Mouse (Mus musculus): ENCODE data around the gene Ptpre. TPM values are rescaled to one million over a fixed set of nuclear protein-coding genes. Genes with fewer than 3 reads are reported as not detected.

The Ptpre gene
- polyA plus RNA-seq, 1 experiment, result 6.7 TPM

DNA sequence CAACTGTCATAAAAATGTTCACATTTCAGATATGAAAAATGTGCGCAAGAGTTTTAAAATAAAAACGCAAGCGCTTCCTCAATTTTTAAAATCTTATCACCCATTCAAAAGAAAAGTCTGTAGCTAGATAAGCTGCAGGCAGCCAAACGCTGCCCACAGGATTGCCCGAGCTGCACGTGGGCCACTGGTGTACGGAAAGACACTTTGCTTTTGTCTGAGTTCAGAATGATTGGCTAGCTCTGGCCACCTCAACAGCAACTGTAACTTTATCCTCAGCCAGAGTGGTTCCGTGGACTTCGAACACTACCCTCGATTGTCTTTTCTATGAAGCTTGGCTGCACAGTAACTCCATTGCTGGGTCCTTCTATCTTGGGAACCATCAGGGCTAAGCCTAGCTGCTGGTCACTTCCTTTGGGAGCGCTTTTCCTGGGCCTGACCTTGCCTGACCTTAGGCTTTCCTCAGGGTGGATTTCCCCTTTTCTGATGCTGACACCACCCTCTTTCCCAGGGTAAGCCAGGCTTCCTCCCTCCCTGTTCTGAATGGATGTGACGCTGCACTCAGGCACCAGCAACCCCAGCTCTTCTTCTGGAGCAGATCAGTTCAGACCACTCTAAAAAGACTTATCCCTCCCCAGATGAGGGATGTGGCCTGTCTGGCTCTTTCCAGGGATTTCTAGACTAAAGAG, 60.5 kb downstream of the Ptpre start:
- no peak for DNase-seq (ENCODE audit: low read depth)
- no peak for TF ChIP-seq CTCF (IDR thresholded peaks at IDR 0.05; ENCODE audit: borderline replicate concordance, extremely low read depth, insufficient read depth, insufficient read length)

DNA sequence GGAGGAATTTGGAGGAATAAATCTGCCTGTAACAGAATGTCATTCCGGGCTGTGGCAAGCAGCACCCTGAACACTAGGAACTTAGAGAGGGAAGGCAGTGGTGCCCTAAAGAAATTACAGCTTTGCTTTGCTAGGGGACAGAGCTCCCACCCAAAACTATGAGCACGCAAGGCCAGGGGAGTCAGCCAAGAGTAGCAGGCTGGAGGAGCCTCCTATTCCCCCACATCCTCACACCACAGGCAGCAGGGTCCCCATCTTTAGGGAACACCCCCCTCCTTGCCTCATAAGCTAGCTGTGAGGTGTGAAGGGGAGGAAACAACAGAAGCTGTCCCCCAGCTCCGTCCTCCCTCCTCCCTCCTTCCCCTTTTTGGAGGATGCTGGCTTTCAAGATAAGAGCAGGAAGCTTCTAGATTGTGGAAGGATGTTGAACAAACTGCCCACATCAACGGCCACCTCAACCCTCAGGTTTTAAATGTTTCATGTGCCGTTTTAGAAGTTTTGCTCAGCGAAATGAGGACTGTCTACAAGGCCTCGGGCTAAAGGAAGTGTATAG, 61.1 kb downstream of the Ptpre start:
- TF ChIP-seq CTCF (IDR thresholded peaks at IDR 0.05; ENCODE audit: borderline replicate concordance, extremely low read depth, insufficient read depth, insufficient read length), result no peak
- no peak for TF ChIP-seq POLR2A (IDR thresholded peaks at IDR 0.05; ENCODE audit: borderline replicate concordance, extremely low read depth, insufficient read depth, insufficient read length, poor library complexity, severe bottlenecking)
- DNase-seq (ENCODE audit: low read depth), result no peak

DNA sequence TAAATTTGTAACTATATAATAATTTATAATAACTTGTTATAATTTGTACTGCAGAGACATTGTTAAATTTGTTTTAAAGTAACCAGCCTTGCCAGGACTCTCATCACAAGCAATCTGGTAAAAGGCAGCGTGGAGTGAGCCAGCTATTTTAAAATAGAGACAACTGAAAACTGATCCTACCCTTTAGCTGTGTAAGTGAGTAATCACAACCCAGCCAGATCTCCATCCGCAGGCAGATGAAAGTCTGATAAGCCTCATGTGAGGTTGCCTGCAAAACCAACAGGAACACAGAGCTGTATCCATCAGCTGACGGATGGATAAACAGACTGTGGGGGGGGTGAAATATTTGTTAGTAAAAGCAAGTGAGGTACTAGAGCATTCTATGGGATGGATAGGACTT, 62.8 kb downstream of the Ptpre start:
- no peak for TF ChIP-seq POLR2A (IDR thresholded peaks at IDR 0.05; ENCODE audit: borderline replicate concordance, extremely low read depth, insufficient read depth, insufficient read length, poor library complexity, severe bottlenecking)
- no peak for DNase-seq (ENCODE audit: low read depth)

DNA sequence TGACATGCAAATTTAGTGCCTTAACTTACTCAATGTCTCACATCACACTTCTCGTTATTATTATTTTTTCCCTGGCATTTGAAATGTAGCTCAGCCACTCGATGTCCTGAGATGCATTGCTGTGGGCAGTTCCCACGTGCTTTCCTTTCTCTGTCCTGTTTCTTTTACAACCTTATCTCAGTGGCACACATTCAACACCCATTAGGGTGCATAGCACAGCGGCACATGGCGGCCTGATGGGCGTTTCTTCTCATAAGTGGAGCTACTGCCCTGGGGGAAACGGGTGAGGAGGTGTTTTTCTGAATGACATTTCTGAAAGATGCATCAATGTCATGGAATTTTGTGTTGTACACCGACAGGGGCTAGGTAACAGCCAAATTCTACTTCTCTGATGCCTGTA, 64.3 kb downstream of the Ptpre start:
- no peak for DNase-seq (ENCODE audit: low read depth)
- TF ChIP-seq POLR2A (IDR thresholded peaks at IDR 0.05; ENCODE audit: borderline replicate concordance, extremely low read depth, insufficient read depth, insufficient read length, poor library complexity, severe bottlenecking) (no peak), CTCF (IDR thresholded peaks at IDR 0.05; ENCODE audit: borderline replicate concordance, extremely low read depth, insufficient read depth, insufficient read length) (no peak)

DNA sequence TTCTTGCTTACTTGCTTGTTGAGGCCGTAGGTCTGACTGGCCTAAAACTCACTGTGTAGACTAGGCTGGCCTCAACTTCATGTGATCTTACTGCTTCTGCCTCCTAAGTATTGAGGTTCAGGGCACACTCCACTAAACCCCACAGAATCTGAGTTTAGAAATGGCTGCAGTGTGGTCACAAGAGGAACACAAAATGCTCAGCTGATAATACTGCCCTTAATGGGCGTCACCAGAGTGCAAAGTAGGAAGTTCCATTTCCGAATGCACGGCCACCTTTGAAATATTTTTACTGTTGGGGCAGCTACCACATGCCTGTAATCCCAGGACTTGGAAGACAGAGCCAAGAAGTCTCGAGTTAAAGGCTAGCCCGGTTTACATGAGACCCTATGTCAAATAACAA, 65.0 kb downstream of the Ptpre start:
- TF ChIP-seq POLR2A (IDR thresholded peaks at IDR 0.05; ENCODE audit: borderline replicate concordance, extremely low read depth, insufficient read depth, insufficient read length, poor library complexity, severe bottlenecking), result no peak
- no peak for TF ChIP-seq CTCF (IDR thresholded peaks at IDR 0.05; ENCODE audit: borderline replicate concordance, extremely low read depth, insufficient read depth, insufficient read length)

DNA sequence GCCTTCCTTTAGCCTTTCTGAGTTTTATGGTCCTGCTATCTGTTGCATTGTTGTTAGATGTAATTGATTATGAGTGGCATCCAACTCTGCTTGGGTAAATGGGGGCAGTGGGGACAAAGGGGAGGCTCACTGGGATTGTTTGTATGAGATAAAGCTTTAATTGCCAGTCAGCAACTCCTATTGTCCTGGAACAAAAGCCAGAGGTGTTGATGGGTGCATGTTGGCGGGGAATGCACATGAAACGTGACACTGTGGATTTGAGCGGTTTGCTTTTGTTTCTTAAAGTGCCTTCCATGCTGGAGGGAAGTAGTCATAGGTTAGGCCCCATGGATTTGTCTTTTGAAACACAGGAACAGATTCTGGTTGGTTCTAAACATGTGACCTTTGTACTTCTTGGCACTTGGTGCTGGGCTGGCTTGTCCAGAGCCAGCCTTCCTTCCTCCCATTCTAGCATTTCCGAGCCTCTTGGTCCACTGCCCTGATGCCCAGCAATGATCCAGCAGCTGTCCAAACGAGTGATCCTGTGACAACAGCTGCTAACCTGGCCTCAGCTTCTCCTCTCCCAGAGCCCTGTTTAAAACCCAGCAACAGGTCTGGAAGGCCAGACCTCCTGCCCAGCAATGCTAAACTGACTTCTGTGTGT, 65.7 kb downstream of the Ptpre start:
- DNase-seq (ENCODE audit: low read depth), result no peak
- TF ChIP-seq CTCF (IDR thresholded peaks at IDR 0.05; ENCODE audit: borderline replicate concordance, extremely low read depth, insufficient read depth, insufficient read length) (no peak), POLR2A (IDR thresholded peaks at IDR 0.05; ENCODE audit: borderline replicate concordance, extremely low read depth, insufficient read depth, insufficient read length, poor library complexity, severe bottlenecking) (no peak)

More for the DNA sequence above, 65.0 kb downstream of the Ptpre start:
- DNase-seq (ENCODE audit: low read depth), result no peak

DNA sequence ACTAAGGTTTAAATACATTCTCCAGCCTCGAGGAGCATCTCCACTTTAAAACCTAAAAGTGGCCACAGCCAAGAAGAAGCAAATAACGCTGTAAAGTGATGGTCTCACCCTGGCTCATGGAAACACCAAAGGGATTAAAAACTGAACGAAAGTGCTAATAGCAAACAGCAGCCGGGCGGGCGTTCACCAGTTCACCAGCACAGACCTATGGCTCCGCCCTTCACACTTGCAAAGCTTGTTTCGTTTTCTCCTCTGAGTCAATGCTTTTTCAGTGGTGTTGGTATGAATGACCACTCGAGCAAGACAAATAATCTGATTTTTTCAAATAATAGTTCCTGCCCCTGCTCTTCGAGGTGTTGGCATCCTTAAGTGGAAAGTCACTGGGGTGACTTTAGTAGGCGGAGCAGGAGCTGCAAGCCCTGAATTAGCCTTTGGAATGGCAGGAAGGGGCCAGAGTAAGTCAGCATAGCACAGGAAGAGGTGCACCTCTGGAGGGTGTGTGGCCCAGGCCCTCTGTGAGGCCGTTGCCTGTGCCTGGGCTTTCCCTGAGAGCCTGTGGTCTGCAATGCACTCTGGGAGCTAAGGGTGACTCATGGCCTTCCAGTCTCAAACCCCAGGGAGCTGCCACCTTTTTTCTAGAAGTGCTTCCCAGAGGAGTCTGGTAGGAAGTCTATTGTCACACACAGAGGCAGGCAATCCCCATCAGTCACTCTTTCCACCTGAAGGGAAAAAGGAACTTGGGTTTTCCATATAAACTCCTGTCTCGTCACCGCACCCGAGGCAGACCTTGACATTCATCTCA, 67.9 kb downstream of the Ptpre start:
- TF ChIP-seq POLR2A (IDR thresholded peaks at IDR 0.05; ENCODE audit: borderline replicate concordance, extremely low read depth, insufficient read depth, insufficient read length, poor library complexity, severe bottlenecking) (no peak), CTCF (IDR thresholded peaks at IDR 0.05; ENCODE audit: borderline replicate concordance, extremely low read depth, insufficient read depth, insufficient read length) (no peak)
- DNase-seq (ENCODE audit: low read depth), result no peak

DNA sequence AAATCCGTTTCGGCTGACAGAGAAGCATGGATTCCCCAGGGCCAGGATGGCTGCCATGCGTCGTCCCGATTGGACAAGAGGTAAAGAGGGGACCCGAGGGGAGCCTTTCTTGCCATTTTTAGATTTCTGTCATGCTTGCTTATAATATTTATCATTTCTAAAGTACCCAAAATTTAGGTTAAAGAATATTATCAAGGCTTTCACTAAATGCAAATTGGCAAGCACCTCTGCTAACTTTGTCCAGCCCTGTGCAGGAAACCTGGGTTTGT, 68.5 kb downstream of the Ptpre start:
- DNase-seq (ENCODE audit: low read depth), result no peak
- TF ChIP-seq POLR2A (IDR thresholded peaks at IDR 0.05; ENCODE audit: borderline replicate concordance, extremely low read depth, insufficient read depth, insufficient read length, poor library complexity, severe bottlenecking), result no peak
- no peak for TF ChIP-seq CTCF (IDR thresholded peaks at IDR 0.05; ENCODE audit: borderline replicate concordance, extremely low read depth, insufficient read depth, insufficient read length)

DNA sequence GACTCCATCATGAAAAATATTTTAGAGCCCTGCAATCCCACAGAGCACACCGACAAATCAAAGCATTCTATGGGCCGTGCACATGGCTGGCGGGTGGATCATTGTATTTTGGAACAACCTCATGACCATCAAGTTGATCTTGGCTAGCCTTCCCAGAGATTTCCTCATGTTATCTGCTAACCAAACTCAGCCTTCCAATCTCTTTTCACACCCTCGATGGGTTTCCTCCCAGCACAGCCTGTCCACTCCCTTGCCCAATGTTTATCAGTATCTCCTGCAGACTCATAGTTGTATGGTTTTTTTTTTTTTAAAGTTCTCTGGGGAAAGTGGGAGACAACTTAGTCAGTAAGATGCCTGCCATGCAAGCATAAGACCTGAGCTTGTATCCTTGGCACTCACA, 70.9 kb downstream of the Ptpre start:
- DNase-seq (ENCODE audit: low read depth), result no peak
- no peak for TF ChIP-seq CTCF (IDR thresholded peaks at IDR 0.05; ENCODE audit: borderline replicate concordance, extremely low read depth, insufficient read depth, insufficient read length)
- no peak for TF ChIP-seq POLR2A (IDR thresholded peaks at IDR 0.05; ENCODE audit: borderline replicate concordance, extremely low read depth, insufficient read depth, insufficient read length, poor library complexity, severe bottlenecking)

DNA sequence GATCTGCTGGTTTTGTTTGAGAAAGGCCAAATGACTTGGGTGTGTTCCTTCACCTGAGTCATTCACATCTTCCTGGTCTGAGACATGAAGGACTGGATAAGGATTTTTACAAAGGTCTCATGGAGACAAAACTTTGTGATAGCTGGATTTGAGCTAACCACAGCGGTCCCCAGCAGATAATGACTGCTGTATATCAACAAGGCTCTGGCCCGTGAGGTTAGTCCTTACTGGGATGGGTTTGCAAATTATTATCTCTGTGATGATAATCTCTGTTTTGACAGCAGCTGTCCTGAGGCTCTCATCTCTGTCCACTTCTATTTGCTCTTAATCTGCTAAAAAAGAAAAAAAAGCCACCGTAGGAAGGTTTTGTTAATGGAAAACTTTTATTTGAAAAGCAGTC, 71.7 kb downstream of the Ptpre start:
- DNase-seq (ENCODE audit: low read depth), result no peak
- TF ChIP-seq CTCF (IDR thresholded peaks at IDR 0.05; ENCODE audit: borderline replicate concordance, extremely low read depth, insufficient read depth, insufficient read length), result no peak
- TF ChIP-seq POLR2A (IDR thresholded peaks at IDR 0.05; ENCODE audit: borderline replicate concordance, extremely low read depth, insufficient read depth, insufficient read length, poor library complexity, severe bottlenecking), result no peak

DNA sequence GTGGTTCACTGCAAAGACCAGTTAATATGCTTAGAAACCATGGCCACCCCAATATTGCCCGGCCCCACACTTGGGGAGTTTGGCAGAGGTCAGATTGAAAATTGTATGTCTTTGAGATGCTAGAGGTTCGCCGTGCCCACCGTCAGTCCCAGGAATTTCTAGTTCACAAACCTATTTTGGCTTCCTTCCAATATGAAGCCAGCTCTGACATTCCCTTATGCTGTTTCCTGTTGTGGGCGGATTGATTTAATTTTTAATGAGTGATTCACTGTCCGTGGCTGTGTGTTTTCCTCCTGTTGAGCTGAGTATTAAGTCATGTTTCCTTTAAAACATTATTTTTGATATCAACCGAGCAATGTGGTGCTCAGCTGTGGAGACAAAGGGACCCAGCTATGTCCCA, 72.4 kb downstream of the Ptpre start:
- peak; percentile 40 for DNase-seq (ENCODE audit: low read depth)
- TF ChIP-seq CTCF (IDR thresholded peaks at IDR 0.05; ENCODE audit: borderline replicate concordance, extremely low read depth, insufficient read depth, insufficient read length), result no peak

DNA sequence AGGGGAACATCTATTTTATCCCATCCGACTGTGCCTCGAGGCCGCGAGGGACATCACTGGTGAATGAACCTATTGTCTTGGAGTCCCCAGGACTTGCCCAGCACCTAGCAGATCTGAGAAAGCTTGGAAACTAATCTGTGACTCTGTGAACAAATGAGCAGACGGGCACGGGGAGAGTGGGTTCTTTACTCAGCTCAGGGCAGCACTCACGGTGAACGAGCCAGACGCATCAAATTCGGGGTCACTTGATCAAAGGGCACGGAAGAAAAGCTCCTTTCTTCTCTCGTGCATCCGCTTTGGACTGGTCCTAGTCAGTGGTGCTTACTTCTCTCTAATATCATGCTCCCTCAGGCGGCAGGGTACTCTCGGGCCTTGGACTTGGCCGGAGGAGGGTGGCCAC, 75.0 kb downstream of the Ptpre start:
- no peak for DNase-seq (ENCODE audit: low read depth)
- TF ChIP-seq CTCF (IDR thresholded peaks at IDR 0.05; ENCODE audit: borderline replicate concordance, extremely low read depth, insufficient read depth, insufficient read length) (no peak), POLR2A (IDR thresholded peaks at IDR 0.05; ENCODE audit: borderline replicate concordance, extremely low read depth, insufficient read depth, insufficient read length, poor library complexity, severe bottlenecking) (no peak)

Measured in brain, embryonic 14.5 days (tissue).